Comparison of ENCODE assay signal across 10 mouse cellular contexts in the genomic region with DNA sequence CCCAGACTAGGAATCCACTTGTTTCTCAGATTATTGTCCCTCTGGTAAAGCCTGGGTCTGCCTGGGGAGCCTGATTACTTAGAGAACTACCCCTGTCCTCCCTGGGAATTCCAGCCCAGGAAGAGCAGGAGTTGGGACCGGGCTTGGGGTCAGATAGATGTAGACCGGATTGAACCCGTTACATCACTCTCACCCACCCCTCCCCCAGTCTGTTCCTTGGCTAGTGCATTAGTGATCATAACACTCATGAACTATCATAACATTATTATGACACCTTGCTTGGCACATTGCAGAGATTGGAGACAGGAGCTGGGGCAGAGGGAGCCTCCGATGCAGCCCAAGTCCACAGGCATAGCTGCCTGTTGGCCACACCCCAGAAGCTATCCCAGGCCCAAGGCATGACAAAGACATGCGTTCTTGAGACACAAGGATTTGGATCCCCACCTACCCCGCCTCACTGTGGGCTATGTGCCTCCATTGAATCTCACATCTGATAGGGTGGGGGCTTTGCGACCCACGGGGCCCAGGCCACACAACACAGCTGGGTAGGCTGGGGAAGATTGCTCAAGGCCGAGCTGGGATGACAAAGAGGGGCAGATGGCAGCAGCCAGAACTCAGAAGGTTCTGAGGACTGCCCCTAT. TPM values are rescaled to one million over a fixed set of nuclear protein-coding genes. Genes with fewer than 3 reads are reported as not detected.
DNase-seq lines count a peak whose midpoint lies in the region; ATAC-seq lines count a peak whose summit lies in the region.
"Had no signal": no experiment of that assay in that cellular context is flagged by ENCODE, and none has a peak within 500 bp of the region (broad histone marks: within the 10 kb centered on the region; RNA-seq: fewer than 3 reads in every experiment).

No protein-coding gene starts in this region.

- peaks cover 27% of the 10 kb centered on the region for H3K4me1 ChIP-seq in lung, embryonic 15.5 days
- peaks cover 34% of the 10 kb centered on the region for H3K4me1 ChIP-seq in kidney, embryonic 16.5 days (ENCODE audit: insufficient read depth, low read length)
- H3K4me1 ChIP-seq in neural tube, embryonic 12.5 days, result peaks cover 14% of the 10 kb centered on the region

- peak; percentile 33 for DNase-seq in adrenal gland, adult 2 months
- DNase-seq in adrenal gland, postnatal 25 days, result no peak
- no peak for DNase-seq in lung, postnatal 25 days (ENCODE audit: low spot score)
- no peak for DNase-seq in frontal cortex, postnatal 14 days (ENCODE audit: low spot score in 2 of 2)
- DNase-seq in spleen, adult 12 weeks (ENCODE audit: low spot score), result no peak

- no peaks in the 10 kb centered on the region for H3K36me3 ChIP-seq in lung, embryonic 15.5 days
- no peaks in the 10 kb centered on the region for H3K36me3 ChIP-seq in kidney, embryonic 16.5 days (ENCODE audit: insufficient read depth, low read length)
- H3K36me3 ChIP-seq in neural tube, embryonic 12.5 days, result no peaks in the 10 kb centered on the region
- H3K36me3 ChIP-seq: midbrain, embryonic 12.5 days had no signal

- H3K27me3 ChIP-seq in lung, embryonic 15.5 days, result no peaks in the 10 kb centered on the region
- H3K27me3 ChIP-seq in kidney, embryonic 16.5 days (ENCODE audit: insufficient read depth, low read length), result no peaks in the 10 kb centered on the region; the same call in 1 of the 2 replicates
- H3K27me3 ChIP-seq in neural tube, embryonic 12.5 days (replicated peaks), result peaks cover 28% of the 10 kb centered on the region

- WGBS in lung, embryonic 15.5 days, result 41% methylated on average over 9 of the region's 9 CpGs
- 49% methylated on average over 9 of the region's 9 CpGs for WGBS in kidney, embryonic 16.5 days
- 54% methylated on average over 9 of the region's 9 CpGs for WGBS in neural tube, embryonic 12.5 days

- no peak overlapping the region for H3K9ac ChIP-seq in lung, embryonic 15.5 days
- H3K9ac ChIP-seq in kidney, embryonic 16.5 days (replicated peaks; ENCODE audit: low read length), result peak overlapping the region; percentile 82
- no peak overlapping the region for H3K9ac ChIP-seq in neural tube, embryonic 12.5 days
- H3K9ac ChIP-seq: midbrain, embryonic 12.5 days had no signal

- no peaks in the 10 kb centered on the region for H3K9me3 ChIP-seq in lung, embryonic 15.5 days
- H3K9me3 ChIP-seq in kidney, embryonic 16.5 days (ENCODE audit: low read length), result no peaks in the 10 kb centered on the region
- no peaks in the 10 kb centered on the region for H3K9me3 ChIP-seq in neural tube, embryonic 12.5 days
- H3K9me3 ChIP-seq: midbrain, embryonic 12.5 days had no signal

- no peak for ATAC-seq in lung, embryonic 15.5 days (ENCODE audit: borderline replicate concordance, extremely low read depth, low FRiP score, low TSS enrichment)
- no peak for ATAC-seq in kidney, embryonic 16.5 days (ENCODE audit: low FRiP score, low TSS enrichment)
- no peak for ATAC-seq in neural tube, embryonic 12.5 days (ENCODE audit: low FRiP score, low read depth)

- H3K27ac ChIP-seq in lung, embryonic 15.5 days, result no peak overlapping the region
- no peak overlapping the region for H3K27ac ChIP-seq in kidney, embryonic 16.5 days (ENCODE audit: low read length)
- H3K27ac ChIP-seq in neural tube, embryonic 12.5 days, result no peak overlapping the region
- H3K27ac ChIP-seq: midbrain, embryonic 12.5 days had no signal

- H3K4me3 ChIP-seq in lung, embryonic 15.5 days, result peak overlapping the region; percentile 62
- H3K4me3 ChIP-seq in kidney, embryonic 16.5 days (ENCODE audit: low read length), result peak overlapping the region; percentile 77
- no peak overlapping the region for H3K4me3 ChIP-seq in neural tube, embryonic 12.5 days

- H3K4me2 ChIP-seq in lung, embryonic 15.5 days, result peak overlapping the region; percentile 94
- peak overlapping the region; percentile 98 for H3K4me2 ChIP-seq in kidney, embryonic 16.5 days (replicated peaks; ENCODE audit: low read depth, low read length)
- H3K4me2 ChIP-seq in neural tube, embryonic 12.5 days (replicated peaks), result peak overlapping the region; percentile 93; the same call in 1 of the 2 replicates

RNA-seq across cellular contexts. Expression of a gene that starts 1.4 kb away (rescaled TPM):
- 10 to 100 TPM; 14.9 to 22.5 TPM for total RNA-seq in adrenal gland, adult 2 months (2021)
- 36.3 and 42.5 TPM in 2 replicates for polyA plus RNA-seq in adrenal gland, adult 2 months (2012; rRNA removed)
- total RNA-seq in adrenal gland, postnatal 25 days (2021), result 16.5 and 18.0 TPM in 2 replicates
- 6.5 and 7.7 TPM in 2 replicates for polyA plus RNA-seq in lung, embryonic 15.5 days (2015; fragmentation: Nextera tagmentation; extraction: Ambion mirVana)
- 9.0 and 9.3 TPM in 2 replicates for polyA plus RNA-seq in kidney, embryonic 16.5 days (2015; fragmentation: Nextera tagmentation; extraction: Ambion mirVana)
- polyA plus RNA-seq in neural tube, embryonic 12.5 days (2016; fragmentation: Nextera tagmentation; extraction: Ambion mirVana), result 0.74 and 0.84 TPM in 2 replicates

RNA-seq across cellular contexts. Expression of a gene that starts 53.2 kb away (rescaled TPM):
- under 1 TPM in 1 of 2 experiments, not detected in 1; 0.41 TPM for total RNA-seq in adrenal gland, adult 2 months (2021)
- 0.19 and 0.20 TPM in 2 replicates for polyA plus RNA-seq in adrenal gland, adult 2 months (2012; rRNA removed)
- not detected in 2 replicates for total RNA-seq in adrenal gland, postnatal 25 days (2021)
- 1.7 and 2.0 TPM in 2 replicates for polyA plus RNA-seq in lung, embryonic 15.5 days (2015; fragmentation: Nextera tagmentation; extraction: Ambion mirVana)
- 0.21 and 0.32 TPM in 2 replicates for polyA plus RNA-seq in kidney, embryonic 16.5 days (2015; fragmentation: Nextera tagmentation; extraction: Ambion mirVana)
- 11.7 and 11.9 TPM in 2 replicates for polyA plus RNA-seq in neural tube, embryonic 12.5 days (2016; fragmentation: Nextera tagmentation; extraction: Ambion mirVana)
- total RNA-seq: hematopoietic stem cell, adult 5-6 weeks had no signal

RNA-seq across cellular contexts. Expression of a gene that starts 53.2 kb away (rescaled TPM):
- under 1 TPM; 0.10 to 0.12 TPM for total RNA-seq in adrenal gland, adult 2 months (2021)
- 0.03 and 0.09 TPM in 2 replicates for polyA plus RNA-seq in adrenal gland, adult 2 months (2012; rRNA removed)
- not detected in 2 replicates for total RNA-seq in adrenal gland, postnatal 25 days (2021)
- 0.52 and 0.69 TPM in 2 replicates for polyA plus RNA-seq in lung, embryonic 15.5 days (2015; fragmentation: Nextera tagmentation; extraction: Ambion mirVana)
- polyA plus RNA-seq in kidney, embryonic 16.5 days (2015; fragmentation: Nextera tagmentation; extraction: Ambion mirVana), result 0.10 and 0.13 TPM in 2 replicates
- 3.0 and 3.7 TPM in 2 replicates for polyA plus RNA-seq in neural tube, embryonic 12.5 days (2016; fragmentation: Nextera tagmentation; extraction: Ambion mirVana)
- total RNA-seq: hematopoietic stem cell, adult 5-6 weeks had no signal
